Mouse (Mus musculus): ENCODE measurements around the gene Sart1.

Gene Sart1

DNA sequence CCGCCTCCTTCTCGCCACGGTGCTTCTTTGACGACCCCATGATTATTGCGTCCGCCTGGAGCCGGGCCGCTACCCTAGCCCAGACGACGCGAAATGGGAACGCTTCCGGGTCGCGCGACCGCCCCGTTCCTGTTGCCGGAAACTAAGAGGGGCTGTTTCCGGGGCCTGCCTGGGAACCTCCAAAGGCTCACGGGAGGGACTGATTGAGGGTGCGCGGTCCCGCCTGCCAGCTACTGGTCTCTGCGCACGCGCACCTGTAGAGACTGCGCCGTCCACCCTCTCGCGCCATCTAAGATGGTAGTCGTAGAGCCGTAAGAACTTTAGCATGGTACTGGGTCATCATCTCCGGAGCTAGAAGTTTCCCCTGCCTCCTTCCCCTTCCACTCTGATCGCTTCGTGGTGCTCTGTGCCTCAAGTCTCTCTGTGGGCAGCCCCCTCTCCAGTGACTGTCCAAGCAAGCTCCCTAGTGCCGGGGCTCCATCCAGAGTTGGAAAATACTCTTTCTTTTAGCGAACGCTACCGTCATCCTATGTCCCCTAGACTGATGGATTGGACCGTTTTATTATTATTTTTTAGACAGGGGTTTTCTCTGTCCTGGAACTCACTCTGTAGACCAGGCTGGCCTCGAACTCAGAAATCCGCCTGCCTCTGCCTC lies at the start of gene Sart1:
Sart1 (minus strand) TSS at position 116 of the 655 bp plus-strand sequence.
- peak; percentile 89 for DNase-seq (ENCODE audit: low read depth, low spot score)

DNA sequence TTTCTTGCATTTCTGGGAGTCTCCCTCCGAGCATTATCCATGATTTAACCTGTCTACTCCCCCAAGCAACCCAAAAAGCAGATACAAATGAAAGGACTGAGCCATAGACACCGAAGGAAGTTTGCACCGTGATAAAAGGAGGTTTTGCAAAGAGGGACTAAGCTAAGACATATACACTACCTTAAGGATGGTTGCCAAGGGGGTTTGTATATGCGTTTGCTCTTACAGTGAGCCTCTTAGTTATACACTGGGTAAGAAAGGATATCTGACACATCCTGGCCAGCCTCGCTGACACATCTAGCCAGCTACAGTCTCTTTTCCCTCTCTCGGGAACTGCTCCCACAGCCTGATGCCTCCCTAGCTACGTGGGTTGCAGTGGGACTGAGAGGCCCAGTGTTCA lies 45.4 kb upstream of the Sart1 start:
- DNase-seq (ENCODE audit: low read depth, low spot score), result no peak

- DNase-seq (ENCODE audit: low read depth, low spot score), result no peak
These were observed 44.7 kb upstream of the Sart1 start for GRCm38 (mm10) chr19:5432992-5433852.

GRCm38 (mm10) chr19:5431911-5432464 lies 43.5 kb upstream of the Sart1 start:
- DNase-seq (ENCODE audit: low read depth, low spot score), result no peak

DNA sequence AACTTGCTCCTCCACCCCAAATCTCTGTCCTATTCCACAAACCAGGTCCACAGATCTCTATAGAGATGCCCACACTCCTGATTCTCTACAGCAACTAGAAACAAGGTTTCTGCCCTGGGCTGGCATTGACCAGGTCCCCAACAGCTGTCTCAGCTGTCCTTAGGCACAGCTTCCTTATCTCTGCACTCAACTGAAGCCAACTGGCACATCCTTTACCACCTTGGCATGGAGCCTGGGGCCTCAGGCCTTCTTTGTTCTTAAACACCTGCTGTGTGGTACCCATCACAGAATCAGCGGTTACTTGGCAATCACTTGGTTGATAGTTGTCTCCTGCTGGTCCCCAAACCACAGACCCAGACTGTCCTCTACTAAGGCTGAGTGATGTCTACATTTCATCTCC lies 41.9 kb upstream of the Sart1 start:
- DNase-seq (ENCODE audit: low read depth, low spot score), result no peak

DNA sequence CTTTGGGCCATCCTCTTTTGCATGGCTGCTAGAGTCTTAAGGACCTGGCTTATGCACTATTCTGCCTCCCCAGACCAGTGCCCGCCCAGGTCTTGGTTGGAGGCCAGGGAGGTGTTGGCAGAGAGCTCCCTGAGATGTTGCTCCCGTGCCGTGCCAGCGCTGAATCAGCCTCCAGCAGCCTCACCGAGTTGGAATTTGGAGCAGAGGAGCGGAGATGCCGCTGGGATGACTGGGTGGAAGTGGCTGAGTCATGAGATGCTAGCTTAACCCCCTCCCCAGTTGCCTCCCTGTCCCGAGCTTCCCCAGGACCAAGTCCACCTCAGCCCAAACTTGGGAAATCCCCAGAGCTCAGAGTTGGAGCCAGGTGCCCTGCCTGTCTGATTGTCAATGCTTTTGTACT lies 41.3 kb upstream of the Sart1 start:
- no peak for DNase-seq (ENCODE audit: low read depth, low spot score)

- DNase-seq (ENCODE audit: low read depth, low spot score), result no peak
These were observed 40.7 kb upstream of the Sart1 start for GRCm38 (mm10) chr19:5429219-5429618.

DNA sequence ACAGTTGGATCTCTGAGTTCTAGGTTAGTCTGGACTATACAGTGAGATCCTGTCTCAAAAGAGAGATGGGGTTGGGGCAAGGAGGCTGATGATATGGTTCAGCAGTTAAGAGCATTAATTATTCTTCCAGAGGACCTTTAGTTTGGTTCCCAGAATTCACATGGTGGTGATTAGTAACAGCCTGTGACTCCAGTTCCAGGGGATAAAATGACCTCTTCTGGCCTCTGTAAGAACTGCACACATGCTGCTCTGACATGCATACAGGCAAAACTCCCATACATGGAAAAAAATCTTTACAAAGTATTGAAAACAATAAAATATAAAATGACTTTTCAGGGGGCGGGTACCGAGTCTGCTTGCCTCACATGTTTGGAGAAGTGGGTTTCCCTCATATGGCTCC lies 39.6 kb upstream of the Sart1 start:
- DNase-seq (ENCODE audit: low read depth, low spot score), result no peak

DNA sequence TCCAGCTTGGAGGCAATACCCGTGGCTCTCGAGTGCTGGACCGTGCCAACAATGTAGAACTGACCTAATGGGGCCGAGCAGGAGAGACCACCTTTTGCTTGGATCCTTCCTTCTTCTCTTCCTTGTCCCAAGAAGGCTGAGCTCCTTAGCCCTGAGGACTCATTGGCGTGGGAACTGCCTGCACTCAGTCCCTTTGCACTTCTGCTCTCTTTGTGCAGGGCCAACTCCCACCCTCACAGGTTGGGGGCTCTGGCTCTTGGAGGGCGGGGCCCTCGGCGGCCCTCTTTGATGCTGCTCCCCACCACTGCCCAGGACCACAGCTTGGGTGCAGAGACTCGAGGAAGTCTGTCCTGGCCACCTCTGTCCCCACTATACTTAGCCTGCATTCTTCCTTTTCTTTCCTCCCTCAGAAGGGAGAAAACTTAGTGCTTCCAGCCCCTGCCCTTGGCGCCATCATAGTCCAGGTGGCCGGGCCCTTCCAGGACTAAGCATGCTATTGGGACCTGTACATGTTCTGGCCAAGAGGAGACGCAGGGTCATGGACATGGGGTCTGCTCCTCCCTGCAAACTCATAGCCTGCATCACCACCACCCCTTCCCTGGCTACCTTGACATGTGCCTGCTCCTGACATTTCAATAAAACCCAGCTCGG lies 38.3 kb upstream of the Sart1 start:
- no peak for DNase-seq (ENCODE audit: low read depth, low spot score)

DNA sequence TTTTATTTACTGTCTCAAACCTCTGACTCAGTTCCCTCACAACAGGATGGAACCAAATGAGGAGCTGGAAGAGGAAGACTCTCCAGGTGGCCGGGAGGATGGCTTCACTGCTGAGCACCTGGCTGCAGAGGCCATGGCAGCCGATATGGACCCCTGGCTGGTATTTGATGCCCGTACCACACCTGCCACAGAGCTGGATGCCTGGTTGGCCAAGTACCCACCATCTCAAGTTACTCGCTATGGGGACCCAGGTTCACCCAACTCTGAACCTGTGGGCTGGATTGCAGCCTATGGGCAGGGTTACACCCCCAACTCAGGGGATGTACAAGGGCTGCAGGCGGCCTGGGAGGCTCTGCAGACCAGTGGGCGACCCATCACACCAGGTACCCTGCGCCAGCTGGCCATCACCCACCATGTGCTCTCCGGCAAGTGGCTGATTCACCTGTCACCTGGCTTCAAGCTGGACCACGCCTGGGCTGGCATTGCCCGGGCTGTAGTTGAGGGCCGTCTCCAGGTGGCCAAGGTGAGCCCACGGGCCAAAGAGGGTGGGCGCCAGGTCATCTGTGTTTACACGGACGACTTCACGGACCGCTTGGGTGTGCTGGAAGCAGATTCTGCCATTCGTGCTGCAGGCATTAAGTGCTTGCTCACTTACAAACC lies 37.5 kb upstream of the Sart1 start:
- no peak for DNase-seq (ENCODE audit: low read depth, low spot score)

DNA sequence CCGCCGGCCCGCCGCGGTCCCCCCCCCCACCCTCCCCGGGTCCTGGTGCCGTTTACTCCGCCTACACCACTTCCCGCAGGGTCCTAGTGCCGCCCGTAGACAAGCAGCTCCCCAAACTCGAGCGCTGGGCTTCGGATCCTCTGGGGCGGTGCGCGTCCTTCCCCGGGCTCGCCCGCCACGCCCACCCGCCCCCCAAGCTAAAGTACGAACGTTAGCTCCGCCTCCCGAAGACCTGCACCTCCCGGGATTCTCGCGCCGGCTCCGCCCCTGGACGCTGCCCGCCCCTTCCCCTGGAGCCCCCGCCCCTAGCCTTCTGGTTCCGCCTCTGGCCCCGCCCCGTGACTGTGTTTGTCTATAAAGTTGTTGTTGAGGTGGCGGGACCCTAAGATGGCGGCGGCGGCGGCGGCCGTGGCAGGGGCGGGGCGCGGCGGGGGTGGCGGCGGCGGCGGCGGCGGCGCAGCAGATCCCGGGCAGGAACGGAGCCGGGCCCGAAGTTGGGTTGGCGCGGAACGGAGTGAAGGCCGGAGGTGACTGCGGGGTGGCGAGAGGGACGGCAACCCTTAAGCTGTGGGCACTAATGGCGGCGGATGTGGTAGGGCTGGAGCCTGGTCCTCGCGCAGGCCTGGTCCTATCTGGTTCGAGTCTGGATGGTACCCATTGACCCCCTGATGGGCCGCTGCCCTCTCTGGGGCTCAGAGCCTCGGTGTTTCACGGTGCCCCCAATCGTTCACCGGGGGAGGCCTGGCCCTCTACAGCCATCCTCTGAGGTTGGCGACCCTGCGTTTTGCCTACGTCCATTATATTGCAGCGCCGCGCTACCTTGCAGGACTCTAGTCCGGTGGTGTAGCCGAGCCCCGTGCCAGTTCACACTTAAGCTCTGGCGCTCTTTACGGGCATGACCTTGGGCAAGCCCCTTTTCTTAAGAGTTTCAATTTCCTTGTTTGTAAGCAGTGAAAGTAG lies 36.6 kb upstream of the Sart1 start, which contains the start of the genes Drap1 and AI837181:
Drap1 (minus strand) TSS at position 198 of the 960 bp plus-strand sequence.
AI837181 (plus strand) TSS at position 363 of the 960 bp plus-strand sequence.
- peak; percentile 83 for DNase-seq (ENCODE audit: low read depth, low spot score)

DNA sequence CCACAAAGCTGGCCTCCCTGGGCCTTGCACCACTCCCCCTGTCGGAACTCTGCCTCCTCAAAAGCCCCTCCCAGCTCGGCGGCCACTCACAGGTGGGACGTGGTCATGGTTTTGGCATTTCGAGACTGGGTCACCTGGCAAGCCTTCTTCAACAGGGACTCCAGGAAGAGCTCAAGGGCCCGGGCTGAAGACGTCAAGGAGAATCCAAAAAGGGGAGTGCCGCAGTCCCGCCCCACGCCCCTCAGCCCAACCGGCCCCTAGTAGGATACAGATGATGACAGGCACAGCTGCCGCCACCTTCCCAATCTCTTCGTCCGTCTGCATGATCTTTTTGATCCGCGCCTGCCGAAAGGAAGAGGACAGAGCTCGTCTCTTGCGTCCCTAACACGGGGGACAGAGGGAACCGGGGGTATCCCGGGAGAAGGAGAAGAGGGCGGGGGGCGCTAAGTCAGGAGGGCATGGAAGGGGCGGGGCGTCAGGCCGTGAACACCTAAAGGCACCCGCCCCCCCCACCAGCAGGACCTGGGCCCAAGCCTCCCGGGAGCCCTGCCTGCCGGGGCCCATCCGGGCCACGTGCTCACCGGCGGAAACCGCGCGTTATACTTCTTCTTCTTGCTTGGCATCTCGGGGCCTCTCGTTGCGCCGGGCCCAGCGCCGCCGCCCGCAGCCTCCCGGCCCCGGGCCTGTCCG lies 35.7 kb upstream of the Sart1 start:
- DNase-seq (ENCODE audit: low read depth, low spot score), result no peak

- DNase-seq (ENCODE audit: low read depth, low spot score), result no peak
These were observed 35.1 kb upstream of the Sart1 start for GRCm38 (mm10) chr19:5423561-5423960.

GRCm38 (mm10) chr19:5422895-5423443 lies 34.5 kb upstream of the Sart1 start:
- no peak for DNase-seq (ENCODE audit: low read depth, low spot score)

GRCm38 (mm10) chr19:5422267-5422666 lies 33.8 kb upstream of the Sart1 start:
- DNase-seq (ENCODE audit: low read depth, low spot score), result no peak

DNA sequence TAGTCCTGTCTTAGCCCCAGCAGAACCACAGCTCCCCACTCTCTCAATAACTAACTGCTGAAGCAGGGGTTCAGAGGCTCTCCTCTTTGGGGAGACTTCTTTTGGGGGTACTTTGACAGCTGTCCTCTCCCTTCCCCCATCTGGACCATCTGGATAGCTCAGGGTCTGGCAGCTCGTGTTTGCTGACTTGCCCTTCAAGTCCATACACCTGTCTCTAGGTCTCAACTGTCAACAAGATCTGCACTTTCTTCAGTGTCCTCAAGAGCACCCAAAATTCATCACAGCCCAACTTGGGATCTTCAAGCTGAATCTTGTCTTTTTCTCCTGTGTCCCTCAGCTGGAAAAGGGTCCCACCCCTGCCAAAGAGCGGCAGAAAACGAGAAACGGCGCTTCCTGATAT lies 33.3 kb upstream of the Sart1 start:
- DNase-seq (ENCODE audit: low read depth, low spot score), result no peak

GRCm38 (mm10) chr19:5420579-5420978 lies 32.1 kb upstream of the Sart1 start:
- no peak for DNase-seq (ENCODE audit: low read depth, low spot score)

DNA sequence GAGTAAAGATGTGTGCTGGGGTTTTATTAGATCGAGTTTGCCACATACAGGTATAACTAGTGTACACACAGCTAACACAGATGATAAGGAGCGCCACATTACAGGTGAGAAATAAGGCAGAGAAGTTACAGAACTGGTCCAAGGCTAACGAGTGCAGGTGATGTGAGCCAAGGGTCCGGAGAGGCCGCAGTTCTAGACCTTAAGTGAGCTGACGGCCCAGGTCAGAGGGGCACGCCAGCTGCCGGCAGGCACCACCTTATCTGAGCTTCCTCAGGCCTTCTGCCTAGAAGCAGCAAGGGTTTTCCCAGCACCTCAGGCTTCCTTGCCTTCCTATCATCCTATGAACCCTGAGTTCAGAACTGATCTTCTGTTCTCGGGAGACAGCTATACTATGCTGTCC lies 31.1 kb upstream of the Sart1 start:
- DNase-seq (ENCODE audit: low read depth, low spot score), result no peak

DNA sequence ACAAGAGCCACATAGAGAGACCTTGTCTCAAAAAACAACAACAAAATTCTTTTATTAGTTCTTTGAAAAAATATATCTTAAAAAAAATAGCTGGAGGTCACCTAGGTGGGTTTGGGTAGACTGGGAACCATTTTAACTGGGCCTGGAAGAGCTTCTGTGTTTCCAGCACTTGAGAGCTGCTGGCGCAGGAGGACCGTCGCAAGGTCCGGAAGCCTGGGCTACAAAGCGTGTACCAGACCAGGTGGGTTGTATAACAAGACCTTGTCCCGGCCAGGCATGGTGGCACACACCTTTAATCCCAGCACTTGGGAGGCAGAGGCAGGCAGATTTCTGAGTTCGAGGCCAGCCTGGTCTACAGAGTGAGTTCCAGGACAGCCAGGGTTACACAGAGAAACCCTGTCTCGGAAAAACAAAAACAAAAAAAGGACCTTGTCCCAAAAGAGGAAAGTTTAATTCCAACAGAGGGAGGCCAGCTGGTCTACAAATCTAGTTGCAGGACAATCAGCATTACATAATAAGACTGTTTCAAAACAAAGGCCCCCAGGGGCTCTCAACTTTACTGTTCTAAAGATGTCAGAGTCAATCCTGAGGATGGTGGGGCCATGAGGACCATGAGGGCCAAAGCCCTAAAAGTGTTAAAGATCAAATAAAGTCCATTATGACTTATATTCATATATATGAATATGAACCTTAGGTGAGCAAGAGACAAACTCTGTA lies 30.4 kb upstream of the Sart1 start:
- DNase-seq (ENCODE audit: low read depth, low spot score), result no peak
